Mouse (Mus musculus): Measurements from ENCODE around the gene Apobr. TPM values are rescaled to one million over a fixed set of nuclear protein-coding genes. Genes with fewer than 3 reads are reported as not detected.

Apobr gene
- polyA plus RNA-seq, 1 experiment from 2014 or later: 0.41 TPM

DNA sequence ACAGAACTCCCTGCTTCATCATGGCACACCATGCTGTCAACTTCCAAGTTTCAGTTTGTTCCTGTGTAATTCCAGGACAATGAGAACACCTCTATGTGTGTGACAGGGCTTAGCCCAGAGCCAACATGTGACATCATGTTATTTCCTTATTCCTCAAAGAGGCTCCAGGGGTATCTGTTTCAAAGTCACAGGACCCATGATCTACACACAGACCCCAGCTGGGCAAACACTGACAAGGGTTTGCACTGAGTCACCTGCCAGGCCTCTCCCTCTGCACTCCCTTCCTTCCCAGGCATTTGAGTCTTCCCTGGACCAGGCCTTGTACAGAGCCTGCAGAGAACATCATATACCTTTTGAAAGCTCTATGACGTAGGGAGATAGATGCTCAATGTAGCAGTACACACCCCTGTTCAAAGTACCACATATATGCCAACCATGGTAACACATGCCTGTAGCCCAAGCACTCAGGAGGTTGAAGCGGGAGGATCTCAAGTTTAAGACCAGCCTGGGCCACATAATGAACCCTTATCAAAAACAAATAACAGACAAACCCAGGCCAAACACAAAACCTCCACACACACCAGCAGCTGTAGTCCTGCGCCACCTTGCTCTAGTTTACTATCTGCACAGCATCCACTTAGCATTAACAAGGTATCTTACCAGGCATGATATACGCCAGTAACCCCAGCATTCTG lies 46.2 kb downstream of the Apobr start, which contains the start of gene Nupr1:
Gene Nupr1 (minus strand): TSS at position 38 of the 695 bp plus-strand sequence.
- H3K36me3 ChIP-seq: no peaks in the 10 kb centered on the region
- H3K4me3 ChIP-seq: no peak within 1 kb of the TSS
- DNase-seq (ENCODE audit: low spot score): no peak
- H3K9me3 ChIP-seq (replicated peaks): no peaks in the 10 kb centered on the region
- H3K27ac ChIP-seq (replicated peaks): no peak within 1 kb of the TSS
- 94% methylated on average over 4 of the region's 4 CpGs for WGBS
- H3K4me1 ChIP-seq: peaks cover 5% of the 10 kb centered on the region
- no peaks in the 10 kb centered on the region for H3K27me3 ChIP-seq (ENCODE audit: low read depth, poor library complexity, severe bottlenecking)

DNA sequence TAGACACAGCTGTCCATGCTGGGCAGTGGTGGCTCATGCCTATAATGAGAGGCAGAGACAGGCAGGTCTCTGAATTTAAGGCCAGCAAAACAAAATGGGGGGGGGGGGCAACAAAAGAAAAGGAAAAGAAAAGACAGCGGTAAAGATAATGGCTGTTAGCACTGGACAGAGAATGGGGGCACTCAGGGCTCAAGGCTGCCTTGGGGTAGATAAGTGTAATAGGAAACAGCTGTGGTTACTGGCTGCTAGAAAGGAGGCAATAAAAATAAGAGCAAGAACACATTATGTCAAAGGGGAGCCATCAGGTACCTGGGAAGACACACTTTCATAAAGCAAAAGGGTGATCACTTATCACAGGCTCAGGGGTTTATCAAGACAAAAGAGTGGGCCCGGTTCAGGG lies 47.7 kb downstream of the Apobr start:
- WGBS: 95% methylated on average over 2 of the region's 2 CpGs
- no peaks in the 10 kb centered on the region for H3K36me3 ChIP-seq

DNA sequence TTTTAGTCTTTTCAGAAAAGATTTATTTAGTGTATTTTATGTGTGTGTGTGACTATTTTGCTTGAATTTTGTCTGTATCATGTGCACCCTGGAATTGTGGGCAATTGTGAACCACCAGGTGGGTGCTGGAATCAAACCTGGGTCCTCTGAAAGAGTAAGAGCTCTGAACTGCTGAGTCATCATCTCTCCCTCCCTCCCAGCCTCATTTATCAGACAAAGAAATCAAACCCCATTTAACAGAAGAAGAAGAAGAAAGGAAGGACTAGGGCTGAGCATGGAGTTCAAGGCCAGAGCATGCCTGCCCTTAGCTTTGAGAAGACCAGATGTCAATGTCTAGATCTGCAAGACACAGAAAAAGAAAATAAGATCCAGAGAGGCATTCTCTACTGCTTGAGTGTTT lies 50.6 kb downstream of the Apobr start:
- H3K9me3 ChIP-seq (replicated peaks): no peaks in the 10 kb centered on the region

More for the DNA sequence above, 47.7 kb downstream of the Apobr start:
- H3K4me3 ChIP-seq: no peak overlapping the region
- peaks cover 5% of the 10 kb centered on the region for H3K4me1 ChIP-seq
- no peak for DNase-seq (ENCODE audit: low spot score)
- no peaks in the 10 kb centered on the region for H3K27me3 ChIP-seq (ENCODE audit: low read depth, poor library complexity, severe bottlenecking)
- H3K9me3 ChIP-seq (replicated peaks): no peaks in the 10 kb centered on the region
- H3K27ac ChIP-seq (replicated peaks): no peak overlapping the region

DNA sequence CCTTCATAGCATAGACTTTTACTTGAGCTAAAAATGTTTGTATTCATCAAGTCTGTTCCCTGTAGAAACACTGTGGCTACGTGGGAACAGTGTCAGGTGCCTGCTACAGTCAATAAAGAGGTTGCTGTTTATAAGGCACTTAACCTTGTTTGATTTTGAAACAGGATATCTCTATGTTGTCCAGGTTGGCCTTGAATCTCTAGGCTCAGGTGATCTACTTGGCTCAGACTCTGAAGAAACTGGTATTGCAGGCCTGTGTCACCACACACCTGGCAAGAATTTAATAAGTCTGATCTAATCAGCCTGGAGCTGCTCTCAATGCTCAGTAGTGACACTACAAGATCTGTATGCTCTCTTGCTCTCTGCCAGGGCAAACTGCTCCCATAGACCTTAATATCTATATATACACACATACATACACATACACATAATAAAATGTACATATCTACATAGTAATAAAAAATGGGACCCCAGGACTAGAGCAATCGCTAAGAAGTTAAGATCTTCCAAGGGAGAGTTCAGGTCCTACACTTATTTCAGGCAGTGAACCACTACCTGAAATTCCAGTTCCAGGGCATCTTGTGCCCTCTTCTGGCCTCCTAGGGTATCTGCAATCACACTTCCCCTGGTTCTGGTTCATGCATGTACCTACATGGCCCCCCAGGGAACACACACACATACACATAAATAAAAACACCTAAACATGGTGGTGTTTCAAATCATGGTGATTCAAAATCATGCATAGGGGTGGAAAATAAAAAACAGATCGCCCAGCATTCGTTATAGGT lies 52.2 kb downstream of the Apobr start:
- no peaks in the 10 kb centered on the region for H3K27me3 ChIP-seq (ENCODE audit: low read depth, poor library complexity, severe bottlenecking)
- no peak for DNase-seq (ENCODE audit: low spot score)
- no peaks in the 10 kb centered on the region for H3K9me3 ChIP-seq (replicated peaks)
- no peak overlapping the region for H3K4me3 ChIP-seq
- WGBS: 24% methylated on average over 4 of the region's 4 CpGs
- no peak overlapping the region for H3K27ac ChIP-seq (replicated peaks)
- no peaks in the 10 kb centered on the region for H3K36me3 ChIP-seq
- no peaks in the 10 kb centered on the region for H3K4me1 ChIP-seq

More for the DNA sequence above, 50.6 kb downstream of the Apobr start:
- H3K36me3 ChIP-seq: no peaks in the 10 kb centered on the region
- H3K27ac ChIP-seq (replicated peaks): no peak overlapping the region
- no peak for DNase-seq (ENCODE audit: low spot score)
- H3K4me3 ChIP-seq: no peak overlapping the region
- no peaks in the 10 kb centered on the region for H3K27me3 ChIP-seq (ENCODE audit: low read depth, poor library complexity, severe bottlenecking)
- no peaks in the 10 kb centered on the region for H3K4me1 ChIP-seq

Small RNAs within 50 kb of the gene (microRNA-seq; reads per million reads assigned to microRNA genes)
- gene Mir7059: 2.4 reads per million

Other genes starting within 250 kb of the Apobr start
- gene Lat, start 215.4 kb upstream of the Apobr start, polyA plus RNA-seq (2016; fragmentation: Nextera tagmentation; extraction: Ambion mirVana): 1.6 and 2.6 TPM in 2 replicates
- 67.6 and 68.9 TPM in 2 replicates for gene Spns1, start 207.5 kb upstream of the Apobr start, polyA plus RNA-seq (2016; fragmentation: Nextera tagmentation; extraction: Ambion mirVana)
- gene Nfatc2ip, start 188.2 kb upstream of the Apobr start, polyA plus RNA-seq (2016; fragmentation: Nextera tagmentation; extraction: Ambion mirVana): 2.6 and 2.8 TPM in 2 replicates
- 0.07 and 0.16 TPM in 2 replicates for gene Cd19, start 170.1 kb upstream of the Apobr start, polyA plus RNA-seq (2016; fragmentation: Nextera tagmentation; extraction: Ambion mirVana)
- gene Rabep2, start 156.2 kb upstream of the Apobr start, polyA plus RNA-seq (2016; fragmentation: Nextera tagmentation; extraction: Ambion mirVana): 26.6 and 27.0 TPM in 2 replicates
- 0.16 and 0.28 TPM in 2 replicates for gene Atp2a1, start 121.8 kb upstream of the Apobr start, polyA plus RNA-seq (2016; fragmentation: Nextera tagmentation; extraction: Ambion mirVana)
- gene Sh2b1, start 109.5 kb upstream of the Apobr start, polyA plus RNA-seq (2016; fragmentation: Nextera tagmentation; extraction: Ambion mirVana): 54.1 and 58.7 TPM in 2 replicates
- gene Tufm, start 97.6 kb upstream of the Apobr start, polyA plus RNA-seq (2016; fragmentation: Nextera tagmentation; extraction: Ambion mirVana): 161 and 178 TPM in 2 replicates
- 44.8 and 50.2 TPM in 2 replicates for gene Atxn2l, start 81.5 kb upstream of the Apobr start, polyA plus RNA-seq (2016; fragmentation: Nextera tagmentation; extraction: Ambion mirVana)
- gene Eif3c, start 18.5 kb upstream of the Apobr start, polyA plus RNA-seq (2016; fragmentation: Nextera tagmentation; extraction: Ambion mirVana): 206 and 215 TPM in 2 replicates
- 23.8 and 32.3 TPM in 2 replicates for gene Cln3, start 875 bp downstream of the Apobr start, polyA plus RNA-seq (2016; fragmentation: Nextera tagmentation; extraction: Ambion mirVana)
- not detected in 2 replicates for gene Il27, start 10.0 kb downstream of the Apobr start, polyA plus RNA-seq (2016; fragmentation: Nextera tagmentation; extraction: Ambion mirVana)
- gene Nupr1, start 45.9 kb downstream of the Apobr start, polyA plus RNA-seq (2016; fragmentation: Nextera tagmentation; extraction: Ambion mirVana): 1.6 and 3.1 TPM in 2 replicates
- 61.9 and 63.5 TPM in 2 replicates for gene Sgf29, start 64.4 kb downstream of the Apobr start, polyA plus RNA-seq (2016; fragmentation: Nextera tagmentation; extraction: Ambion mirVana)
- gene Sult1a1, start 91.5 kb downstream of the Apobr start, polyA plus RNA-seq (2016; fragmentation: Nextera tagmentation; extraction: Ambion mirVana): 0.29 TPM in 1 of 2 replicates, not detected in the other
- 186 and 216 TPM in 2 replicates for gene Bola2, start 110.5 kb downstream of the Apobr start, polyA plus RNA-seq (2016; fragmentation: Nextera tagmentation; extraction: Ambion mirVana)
- gene Slx1b, start 110.8 kb downstream of the Apobr start, polyA plus RNA-seq (2016; fragmentation: Nextera tagmentation; extraction: Ambion mirVana): 14.1 and 15.5 TPM in 2 replicates
- 42.7 and 50.1 TPM in 2 replicates for gene Coro1a, start 122.8 kb downstream of the Apobr start, polyA plus RNA-seq (2016; fragmentation: Nextera tagmentation; extraction: Ambion mirVana)
- 53.8 and 54.9 TPM in 2 replicates for gene Mapk3, start 174.7 kb downstream of the Apobr start, polyA plus RNA-seq (2016; fragmentation: Nextera tagmentation; extraction: Ambion mirVana)
- 0.68 and 1.1 TPM in 2 replicates for gene Gdpd3, start 181.4 kb downstream of the Apobr start, polyA plus RNA-seq (2016; fragmentation: Nextera tagmentation; extraction: Ambion mirVana)
- gene Ypel3, start 192.0 kb downstream of the Apobr start, polyA plus RNA-seq (2016; fragmentation: Nextera tagmentation; extraction: Ambion mirVana): 41.0 and 60.5 TPM in 2 replicates
- gene Tbx6, start 196.5 kb downstream of the Apobr start, polyA plus RNA-seq (2016; fragmentation: Nextera tagmentation; extraction: Ambion mirVana): 0.42 and 0.64 TPM in 2 replicates
- gene Ppp4c, start 207.6 kb downstream of the Apobr start, polyA plus RNA-seq (2016; fragmentation: Nextera tagmentation; extraction: Ambion mirVana): 376 and 407 TPM in 2 replicates
- gene Fam57b, start 212.7 kb downstream of the Apobr start, polyA plus RNA-seq (2016; fragmentation: Nextera tagmentation; extraction: Ambion mirVana): 4.1 and 7.7 TPM in 2 replicates
- gene 4930451I11Rik, start 246.7 kb downstream of the Apobr start, polyA plus RNA-seq (2016; fragmentation: Nextera tagmentation; extraction: Ambion mirVana): not detected in 2 replicates